Mouse (Mus musculus) lung, embryonic 14.5 days (tissue): ENCODE results near the gene Ank3. TPM values are rescaled to one million over a fixed set of nuclear protein-coding genes. Genes with fewer than 3 reads are reported as not detected.
A peak's percentile ranks its signal among the peaks of the same experiment; 100 is the strongest.

Source experiments
- ATAC-seq: fragments of 200-750 bp; cut with Nextera tagmentation; 2 replicates; pipeline ENCODE4 v1.8.0; 2017; ENCODE audit warnings: mild to moderate bottlenecking, moderate TSS enrichment, moderate library complexity; ENCODE audit not compliant: insufficient read depth
- DNase-seq: peaks from one replicate; pipeline ENCODE4 v3.0.0-alpha.2; 2015
- H3K27ac ChIP-seq: fragments of 300-500 bp; sonication (generic); 2 replicates; pipeline ENCODE4 v1.5.1; 2014; ENCODE audit warnings: low read depth, mild to moderate bottlenecking, moderate library complexity
- H3K27me3 ChIP-seq: fragments of 300-500 bp; sonication (generic); 2 replicates; pipeline ENCODE4 v1.6.1; 2014; ENCODE audit warnings: low read length, control low read depth; ENCODE audit not compliant: insufficient read depth
- H3K36me3 ChIP-seq: fragments of 300-500 bp; sonication (generic); 2 replicates; pipeline ENCODE4 v1.6.1; 2014; ENCODE audit warnings: control low read depth; ENCODE audit not compliant: insufficient read depth
- H3K4me1 ChIP-seq: fragments of 300-500 bp; sonication (generic); 2 replicates; pipeline ENCODE4 v1.6.1; 2014; ENCODE audit warnings: antibody characterized with exemption, control low read depth; ENCODE audit not compliant: insufficient read depth
- H3K4me2 ChIP-seq: fragments of 300-500 bp; sonication (generic); 2 replicates; pipeline ENCODE4 v1.6.1; 2014; ENCODE audit warnings: mild to moderate bottlenecking
- H3K4me3 ChIP-seq: fragments of 300-500 bp; sonication (generic); 2 replicates; pipeline ENCODE4 v1.5.1; 2014; ENCODE audit warnings: low read depth, low read length
- H3K9ac ChIP-seq: fragments of 300-500 bp; sonication (generic); 2 replicates; pipeline ENCODE4 v1.6.1; 2014
- H3K9me3 ChIP-seq: fragments of 300-500 bp; sonication (generic); 2 replicates; pipeline ENCODE4 v1.6.1; 2016; ENCODE audit warnings: low read depth, low read length, control low read depth
- CTCF ChIP-seq: IDR thresholded peaks from 2 replicates; pipeline ENCODE4 v1.5.1; 2016; ENCODE audit warnings: antibody characterized with exemption, low read depth
- WGBS: fragments of 180-500 bp; shearing (Covaris S2); extraction: QIAGEN DNeasy Blood & Tissue Kit; methylation state at CpG from one replicate; pipeline ENCODE4 v1.1.7; 2014; 5-methylcytosine and 5-hydroxymethylcytosine counted together
- polyA plus RNA-seq: library from polyadenylated mRNA; unstranded; fragments of >200 nt; fragmentation: Nextera tagmentation; extraction: Ambion mirVana; gene quantifications from 2 replicates; pipeline ENCODE4 v1.2.1, GENCODE M21; 2014

Gene Ank3
- polyA plus RNA-seq, 1 experiment from 2014 or later, result 16.2 TPM

- 72% methylated on average over 9 of the region's 9 CpGs for WGBS
- no peak overlapping the region for H3K9ac ChIP-seq
- no peak for DNase-seq
- H3K9me3 ChIP-seq, result no peaks in the 10 kb centered on the region
- H3K36me3 ChIP-seq, result no peaks in the 10 kb centered on the region
- no peak overlapping the region for H3K4me2 ChIP-seq
- TF ChIP-seq CTCF, result no peak
- H3K27me3 ChIP-seq, result no peaks in the 10 kb centered on the region
- H3K27ac ChIP-seq, result no peak overlapping the region
- H3K4me3 ChIP-seq, result no peak overlapping the region
- no peak for ATAC-seq
- H3K4me1 ChIP-seq, result no peaks in the 10 kb centered on the region
Observed at GRCm38 (mm10) chr10:69792400-69792799, 393.8 kb downstream of the Ank3 start.

DNA sequence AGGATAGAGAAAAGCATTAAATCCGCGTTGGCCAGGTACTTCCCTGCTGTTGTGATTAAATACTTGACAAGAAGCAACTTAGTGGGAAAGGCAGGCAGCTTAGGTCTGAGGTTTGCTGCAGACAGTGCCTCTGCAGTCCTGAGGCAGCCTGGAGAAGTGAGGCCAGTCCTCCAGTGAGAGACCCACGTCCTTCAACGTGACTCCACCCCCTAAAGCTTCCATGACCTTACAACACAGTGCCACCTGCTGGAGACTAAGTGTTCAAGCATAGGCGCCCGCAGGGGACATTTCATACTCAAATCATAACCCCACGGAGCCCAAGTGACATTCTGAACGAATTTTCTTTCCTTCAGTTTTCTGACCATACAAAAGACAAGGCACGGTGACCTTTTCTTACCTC is 394.5 kb downstream of the Ank3 start:
- no peaks in the 10 kb centered on the region for H3K36me3 ChIP-seq
- peak; percentile 54; the same call in 1 of the 2 replicates for ATAC-seq
- peak; percentile 78 for DNase-seq
- H3K9ac ChIP-seq, result no peak overlapping the region
- WGBS, result 31% methylated on average over 9 of the region's 9 CpGs
- H3K9me3 ChIP-seq, result no peaks in the 10 kb centered on the region
- H3K27me3 ChIP-seq, result no peaks in the 10 kb centered on the region
- no peak overlapping the region for H3K27ac ChIP-seq
- no peak overlapping the region for H3K4me3 ChIP-seq
- H3K4me2 ChIP-seq, result no peak overlapping the region
- TF ChIP-seq CTCF, result peak; percentile 69
- no peaks in the 10 kb centered on the region for H3K4me1 ChIP-seq

DNA sequence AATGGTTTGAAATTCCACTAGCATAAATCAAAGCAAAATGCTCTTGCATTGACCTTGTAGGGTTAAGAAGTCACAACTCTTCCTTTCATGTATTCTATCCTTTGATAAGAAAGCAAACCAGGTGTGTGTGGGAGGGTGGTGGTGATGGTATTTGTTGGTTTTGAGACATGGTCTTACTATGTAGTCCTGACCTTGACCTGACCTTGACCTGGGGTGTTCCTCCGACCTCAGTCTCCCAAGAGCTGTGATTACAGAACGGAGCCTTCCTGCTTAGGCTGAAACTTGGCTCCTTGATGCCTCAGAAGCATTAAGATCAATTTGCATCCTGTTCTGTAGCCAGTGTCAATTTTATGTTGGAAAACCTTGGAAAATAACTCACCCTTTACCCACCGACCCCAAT is 397.1 kb downstream of the Ank3 start:
- Histone ChIP-seq H3K9ac (no peak overlapping the region), H3K36me3 (no peaks in the 10 kb centered on the region), H3K27ac (no peak overlapping the region), H3K4me1 (no peaks in the 10 kb centered on the region), H3K4me2 (no peak overlapping the region), H3K9me3 (no peaks in the 10 kb centered on the region), H3K27me3 (no peaks in the 10 kb centered on the region), H3K4me3 (no peak overlapping the region)
- ATAC-seq, result no peak
- no peak for TF ChIP-seq CTCF
- no peak for DNase-seq
- 76% methylated on average over 3 of the region's 3 CpGs for WGBS

DNA sequence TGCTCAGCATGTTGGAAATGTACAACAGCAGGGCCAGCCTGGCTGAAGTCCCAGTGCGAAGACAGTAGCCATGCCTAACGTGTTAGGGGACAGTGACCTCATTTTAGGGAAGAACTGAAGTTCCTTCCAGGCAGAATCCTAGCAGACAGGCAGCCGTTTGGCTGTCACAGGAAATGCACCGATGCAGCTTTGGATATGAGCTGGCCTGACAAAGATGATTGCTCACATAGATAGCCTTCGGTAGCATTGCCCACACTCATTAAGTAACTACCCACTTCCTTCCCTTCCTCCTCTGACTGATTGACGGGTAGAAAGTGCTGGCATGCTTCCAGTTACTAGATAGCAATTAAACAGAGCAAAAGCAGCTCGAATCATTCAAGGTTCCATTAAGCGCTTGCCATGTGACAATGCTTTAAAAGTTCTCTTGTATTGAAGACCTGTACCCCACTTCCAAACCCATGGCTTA is 397.9 kb downstream of the Ank3 start:
- Histone ChIP-seq H3K9me3 (no peaks in the 10 kb centered on the region), H3K4me1 (no peaks in the 10 kb centered on the region), H3K36me3 (no peaks in the 10 kb centered on the region), H3K4me2 (no peak overlapping the region), H3K27me3 (no peaks in the 10 kb centered on the region), H3K9ac (no peak overlapping the region), H3K27ac (no peak overlapping the region), H3K4me3 (no peak overlapping the region)
- no peak for ATAC-seq
- DNase-seq, result peak; percentile 23
- no peak for TF ChIP-seq CTCF
- WGBS, result 47% methylated on average over 8 of the region's 8 CpGs

DNA sequence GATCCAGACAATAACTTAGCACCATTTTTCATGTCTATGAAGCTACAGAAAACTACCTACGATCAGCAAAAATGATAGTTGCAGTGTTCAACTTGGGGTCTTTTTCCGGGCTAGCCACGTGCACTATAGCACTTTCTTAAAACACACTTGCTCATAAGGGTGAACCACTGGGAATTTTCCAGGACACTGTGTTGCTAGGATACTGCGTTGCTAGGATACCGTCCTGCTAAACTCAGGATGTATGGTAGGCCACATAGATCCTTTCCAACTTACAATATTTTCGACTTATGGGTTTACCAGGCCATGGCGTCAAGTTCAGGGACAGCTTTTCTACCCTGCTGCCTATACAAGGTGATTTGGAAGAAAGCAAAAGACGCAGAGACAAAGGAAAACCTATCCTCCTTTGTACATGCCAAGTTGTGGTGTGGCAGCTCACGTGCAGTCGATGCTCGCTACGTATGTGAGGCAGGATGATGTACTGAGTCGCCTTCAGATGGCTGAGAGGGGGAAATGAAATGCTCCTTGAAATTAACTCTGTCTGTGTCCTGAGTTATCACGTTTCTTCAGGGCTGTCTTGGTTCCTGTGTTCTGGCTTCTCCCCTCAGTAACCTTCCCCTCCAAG is 404.7 kb downstream of the Ank3 start:
- ATAC-seq (no peak), DNase-seq (peak; percentile 36)
- H3K4me3 ChIP-seq, result no peak overlapping the region
- H3K9ac ChIP-seq, result no peak overlapping the region
- no peaks in the 10 kb centered on the region for H3K36me3 ChIP-seq
- no peak for TF ChIP-seq CTCF
- H3K4me1 ChIP-seq, result no peaks in the 10 kb centered on the region
- H3K27ac ChIP-seq, result no peak overlapping the region
- WGBS, result 82% methylated on average over 14 of the region's 14 CpGs
- H3K27me3 ChIP-seq, result no peaks in the 10 kb centered on the region
- H3K4me2 ChIP-seq, result no peak overlapping the region
- H3K9me3 ChIP-seq, result no peaks in the 10 kb centered on the region

DNA sequence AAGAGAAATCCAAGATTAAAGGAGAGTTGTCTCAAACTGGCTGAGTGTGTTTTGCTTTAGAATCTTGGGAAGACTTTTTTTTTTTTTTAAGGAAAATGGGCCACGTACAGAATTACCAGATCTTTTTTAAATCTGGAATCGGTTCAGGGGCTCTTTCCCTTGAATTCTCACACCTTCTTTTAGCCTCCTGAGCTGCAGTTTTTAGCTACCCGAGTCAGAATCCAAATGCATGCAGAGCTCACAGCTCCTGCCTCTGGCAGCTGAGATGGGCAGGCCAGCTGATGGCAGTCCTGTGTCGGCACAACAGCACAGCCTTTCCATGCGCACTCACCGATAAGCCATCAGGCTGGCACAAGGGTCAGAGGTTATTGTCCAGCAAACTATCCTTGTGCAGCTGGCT is 406.0 kb downstream of the Ank3 start:
- H3K27ac ChIP-seq, result no peak overlapping the region
- TF ChIP-seq CTCF, result no peak

DNA sequence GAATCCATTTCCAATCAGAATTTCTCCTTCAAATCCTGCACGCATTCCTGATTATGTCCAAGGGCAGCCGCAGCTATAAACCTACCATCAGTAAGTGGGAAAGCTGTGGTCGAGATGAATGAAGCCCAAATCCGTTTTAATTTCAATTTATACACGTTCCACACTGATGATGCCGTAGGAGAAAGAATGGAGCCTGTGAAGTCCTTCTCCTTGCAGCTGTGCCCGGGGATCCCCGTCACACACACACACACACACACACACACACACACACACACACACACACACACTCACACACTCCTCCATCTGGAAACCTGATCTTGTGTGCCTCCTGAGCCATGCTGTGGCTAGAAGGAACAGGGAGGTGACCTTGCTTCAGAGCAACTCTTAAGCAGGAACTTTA is 412.2 kb downstream of the Ank3 start:
- no peak for TF ChIP-seq CTCF
- DNase-seq (no peak), ATAC-seq (no peak)
- Histone ChIP-seq H3K9ac (no peak overlapping the region), H3K27ac (no peak overlapping the region), H3K4me2 (no peak overlapping the region), H3K9me3 (no peaks in the 10 kb centered on the region), H3K27me3 (no peaks in the 10 kb centered on the region), H3K4me3 (no peak overlapping the region), H3K36me3 (no peaks in the 10 kb centered on the region), H3K4me1 (no peaks in the 10 kb centered on the region)
- 84% methylated on average over 8 of the region's 8 CpGs for WGBS

More for the DNA sequence above, 406.0 kb downstream of the Ank3 start:
- H3K4me2 ChIP-seq, result no peak overlapping the region
- 53% methylated on average over 6 of the region's 6 CpGs for WGBS
- H3K4me1 ChIP-seq, result no peaks in the 10 kb centered on the region
- H3K9me3 ChIP-seq, result no peaks in the 10 kb centered on the region
- no peak overlapping the region for H3K4me3 ChIP-seq
- H3K36me3 ChIP-seq, result no peaks in the 10 kb centered on the region
- no peak for ATAC-seq
- no peak for DNase-seq
- H3K27me3 ChIP-seq, result no peaks in the 10 kb centered on the region
- no peak overlapping the region for H3K9ac ChIP-seq
